Mouse (Mus musculus) lung, adult 2 months (tissue): ENCODE measurements around the gene Fbxo33.

Experiments
- CTCF ChIP-seq: fragments of 200-500 bp; IDR thresholded peaks from 2 replicates; pipeline ENCODE4 v1.5.1; 2011; ENCODE audit warnings: mild to moderate bottlenecking, low read length, control low read depth; ENCODE audit not compliant: insufficient read depth
- POLR2A ChIP-seq: fragments of 200-500 bp; IDR thresholded peaks from 2 replicates; pipeline ENCODE4 v1.6.1; 2011; ENCODE audit warnings: low read depth, mild to moderate bottlenecking, control low read depth, low read length, borderline replicate concordance; ENCODE audit errors: extremely low read depth

GRCm38 (mm10) chr12:59248969-59249368 is 29.4 kb upstream of the Fbxo33 start:
- TF ChIP-seq CTCF (no peak), POLR2A (no peak)
